Mouse (Mus musculus) cerebellum, postnatal 36 days (tissue): ENCODE data around the gene Gm42715.
"Not testable (repeated sequence)": the region's sequence is repeated elsewhere in the genome, so short reads cannot be mapped to it uniquely, and the experiment has no call there.

Source experiments
- DNase-seq, 2 experiments: peaks; one replicate each; pipeline ENCODE4 v3.0.0; 2021 to 2022; ENCODE audit warnings: mixed read lengths in 2 of 2

The Gm42715 gene

DNA sequence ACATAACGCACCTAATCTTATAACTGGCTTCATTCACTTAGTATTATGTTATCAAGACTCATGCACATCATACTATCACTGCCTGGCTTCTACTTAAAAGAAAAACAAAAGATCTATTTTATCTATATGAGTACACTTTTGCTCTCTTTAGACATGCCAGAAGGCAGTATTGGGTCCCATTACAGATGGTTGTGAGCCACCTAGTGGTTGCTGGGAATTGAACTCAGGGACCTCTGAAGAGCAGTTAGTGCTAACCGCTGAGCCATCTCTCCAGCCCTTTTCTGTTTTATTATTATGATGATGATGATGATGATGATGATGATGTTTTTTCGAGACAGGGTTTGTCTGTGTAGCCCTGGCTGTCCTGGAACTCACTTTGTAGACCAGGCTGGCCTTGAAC is 21.0 kb upstream of the Gm42715 start:
- DNase-seq = peak; percentile 51 to 56

DNA sequence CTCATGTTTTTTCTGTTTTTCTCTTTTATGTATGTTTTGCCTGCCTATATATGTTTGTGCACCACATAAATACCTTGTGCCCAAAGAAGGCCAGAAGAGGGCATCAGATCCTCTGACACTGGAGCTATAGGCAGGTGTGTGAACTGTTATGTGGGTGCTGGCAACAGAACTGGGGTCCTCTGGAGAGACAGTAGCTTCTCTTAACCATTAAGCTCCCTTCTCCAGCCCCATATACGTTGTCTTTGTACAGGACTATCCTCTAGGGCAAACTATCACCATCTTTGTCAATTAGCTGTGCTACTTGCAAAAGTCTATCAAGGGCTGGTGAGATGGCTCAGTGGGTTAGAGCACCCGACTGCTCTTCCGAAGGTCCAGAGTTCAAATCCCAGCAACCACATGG is 11.1 kb upstream of the Gm42715 start:
- DNase-seq = no peak

DNA sequence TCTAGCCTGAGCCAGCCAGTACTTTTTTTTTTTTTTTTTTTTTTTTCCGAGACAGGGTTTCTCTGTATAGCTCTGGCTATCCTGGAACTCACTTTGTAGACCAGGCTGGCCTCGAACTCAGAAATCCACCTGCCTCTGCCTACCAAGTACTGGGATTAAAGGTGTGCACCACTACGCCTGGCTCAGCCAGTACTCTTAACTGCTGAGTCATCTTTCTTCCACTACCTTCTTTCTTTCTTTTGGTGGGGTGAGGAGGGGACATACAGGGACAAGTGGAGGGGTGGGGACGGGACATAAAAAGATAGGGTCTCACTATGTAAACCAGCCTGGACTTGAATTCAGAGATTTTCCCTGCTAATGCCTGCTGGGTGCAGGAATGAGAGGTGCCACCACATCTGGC is 9.6 kb upstream of the Gm42715 start:
- not testable (repeated sequence) for DNase-seq

DNA sequence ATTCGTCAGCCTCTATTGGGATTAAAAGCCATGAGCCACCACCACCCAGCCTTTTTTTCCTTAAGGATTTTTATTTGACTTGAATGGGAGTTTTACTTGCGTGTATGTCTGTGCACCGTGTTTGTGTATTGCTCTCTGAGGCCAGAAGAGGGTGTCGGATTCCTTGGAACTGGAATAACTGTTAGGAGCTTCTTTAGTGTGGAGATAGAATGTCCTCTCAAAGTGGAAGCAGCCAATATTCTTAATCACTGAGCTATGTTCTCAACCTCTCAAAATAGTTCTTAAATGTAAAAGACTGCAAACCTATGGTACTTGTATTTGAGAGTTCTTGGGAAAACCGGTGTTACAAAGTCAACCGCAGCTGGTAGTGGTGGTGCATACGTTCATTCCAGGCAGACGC is 8.1 kb upstream of the Gm42715 start:
- peak in 1 of 2 experiments; percentile 29 for DNase-seq

DNA sequence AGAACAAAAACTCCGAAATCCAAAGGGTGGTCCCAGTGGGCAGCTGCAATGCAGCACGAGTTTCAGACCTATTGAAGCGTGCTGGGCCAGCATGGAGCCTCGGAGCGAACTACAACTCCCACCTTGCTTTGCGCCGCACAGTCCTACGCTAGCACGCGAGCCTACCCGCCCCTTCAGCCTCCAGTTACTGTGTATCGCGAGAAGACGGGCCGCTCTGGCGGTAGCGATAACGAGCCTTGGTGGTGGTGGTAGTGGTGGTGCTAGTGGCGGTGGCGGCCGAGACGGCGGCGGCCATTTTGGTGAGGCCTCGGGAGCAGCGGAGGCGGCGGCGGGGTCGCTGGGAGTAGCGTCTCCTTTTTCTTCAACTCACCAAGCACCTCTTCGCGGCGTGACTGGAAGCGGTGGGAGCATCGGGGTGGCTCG is 7.6 kb upstream of the Gm42715 start, which contains the start of gene Srcap:
Gene Srcap, plus strand, starts transcription at position 176 of the 423 bp plus-strand sequence.
- peak; percentile 94 for DNase-seq

DNA sequence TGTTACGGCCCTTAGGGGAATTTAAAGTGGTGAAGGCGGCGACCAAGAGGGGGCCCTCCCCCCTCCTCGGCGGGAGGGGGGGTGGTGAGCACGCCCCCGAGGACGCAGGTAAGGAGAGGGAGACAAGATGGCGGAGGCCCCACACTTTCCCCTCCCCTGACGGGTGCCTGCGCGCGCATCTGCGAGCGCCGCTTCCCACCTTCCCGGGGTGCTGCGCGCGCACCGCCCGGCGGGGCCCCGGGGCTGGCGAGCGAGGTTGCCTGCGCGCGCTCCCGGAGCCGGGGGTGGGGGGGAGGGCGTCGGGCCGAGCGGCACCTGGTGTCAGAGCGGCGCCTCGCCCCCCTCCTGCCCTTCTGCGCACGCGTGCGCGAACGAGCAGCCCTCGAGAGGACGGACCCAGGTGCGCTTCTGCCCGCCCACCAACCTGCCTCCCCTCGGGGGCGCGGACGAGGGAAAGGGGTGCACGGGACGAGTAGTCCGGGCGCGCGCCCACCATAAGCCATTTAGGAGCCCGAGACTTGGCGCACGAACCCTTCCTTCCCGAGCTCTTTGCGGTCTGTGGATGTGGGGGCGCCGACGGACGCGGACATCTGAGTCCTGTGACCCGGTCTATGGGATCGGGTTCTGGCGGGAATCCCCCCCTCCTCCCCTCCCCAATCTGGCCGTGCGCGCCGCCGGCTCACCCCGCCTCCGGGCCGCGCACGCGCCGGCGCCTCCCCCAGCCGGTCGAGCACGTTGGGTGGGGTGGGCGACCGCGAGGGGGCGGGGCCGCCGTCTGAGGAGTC is 7.0 kb upstream of the Gm42715 start:
- peak; percentile 77 to 89 for DNase-seq

DNA sequence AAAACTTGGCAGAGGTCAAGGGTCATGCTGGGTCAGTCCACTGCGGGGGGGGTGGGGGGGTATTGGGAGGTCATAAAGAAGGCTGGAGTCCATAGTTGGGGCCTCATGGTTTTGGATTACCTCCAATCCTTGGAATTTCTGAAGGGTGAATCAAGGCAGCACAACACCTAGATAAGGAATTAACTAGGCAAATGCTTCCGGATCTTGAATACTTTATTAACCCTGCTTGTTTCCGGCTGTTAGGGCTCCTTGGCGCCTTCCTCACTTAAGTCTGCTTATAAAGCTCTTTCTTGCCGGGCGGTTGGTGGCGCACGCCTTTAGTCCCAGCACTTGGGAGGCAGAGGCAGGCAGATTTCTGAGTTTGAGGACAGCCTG is 6.4 kb upstream of the Gm42715 start:
- DNase-seq = peak in 1 of 2 experiments; percentile 24

DNA sequence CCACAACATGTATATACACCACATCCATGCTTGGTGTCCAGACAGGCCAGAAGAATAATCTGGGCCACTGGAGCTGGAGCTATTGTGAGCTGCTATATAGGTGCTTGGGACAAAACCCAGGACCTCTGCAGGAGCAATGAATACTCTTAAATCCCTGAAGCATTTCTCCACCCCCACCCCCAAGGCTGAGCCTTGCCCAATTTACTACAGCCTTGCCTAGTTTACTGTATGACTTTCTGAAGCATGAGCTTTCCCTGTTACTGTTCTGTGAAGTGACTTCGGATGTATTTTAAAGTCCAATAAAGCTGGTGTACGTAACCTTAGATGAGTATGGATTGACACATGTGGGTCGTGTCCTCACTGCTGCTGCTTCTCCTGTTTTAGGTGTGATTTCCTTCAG is 5.6 kb upstream of the Gm42715 start:
- DNase-seq = no peak

DNA sequence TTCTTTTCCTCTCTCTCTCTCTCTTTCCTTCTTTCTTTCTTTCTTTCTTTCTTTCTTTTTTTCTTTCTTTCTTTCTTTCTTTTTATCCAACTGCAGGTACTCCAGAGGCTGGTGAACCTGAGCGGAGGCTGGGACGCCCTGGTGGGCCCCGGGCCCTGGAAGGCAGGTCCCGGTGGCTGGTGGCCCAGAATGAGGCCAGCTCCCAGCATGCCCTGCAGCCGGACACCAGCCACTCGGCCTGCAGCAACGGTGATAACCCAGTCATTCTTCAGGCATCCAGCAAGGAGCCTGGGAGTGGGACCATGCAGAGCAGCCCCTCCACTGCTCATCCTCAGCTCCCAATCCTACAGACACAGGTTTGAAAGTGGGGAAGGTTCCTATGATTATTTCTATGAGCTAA is 3.5 kb upstream of the Gm42715 start:
- peak; percentile 40 to 60 for DNase-seq

DNA sequence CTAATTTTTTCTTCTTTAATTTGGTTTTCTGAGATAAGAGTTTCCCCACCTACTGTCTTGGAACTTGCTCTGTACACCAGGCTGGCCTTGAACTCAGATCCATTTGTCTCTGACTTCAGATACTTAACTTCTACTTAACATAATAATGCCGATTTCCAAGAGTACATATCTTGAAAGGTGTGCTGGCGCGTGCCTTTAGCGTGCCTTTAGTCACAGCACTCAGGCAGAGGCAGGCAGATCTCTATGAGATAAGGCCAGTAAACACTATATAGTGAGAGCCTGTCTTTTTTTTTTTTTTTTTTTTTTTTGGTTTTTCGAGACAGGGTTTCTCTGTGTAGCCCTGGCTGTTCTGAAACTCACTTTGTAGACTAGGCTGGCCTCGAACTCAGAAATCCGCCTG is 3.0 kb upstream of the Gm42715 start:
- DNase-seq = no peak

DNA sequence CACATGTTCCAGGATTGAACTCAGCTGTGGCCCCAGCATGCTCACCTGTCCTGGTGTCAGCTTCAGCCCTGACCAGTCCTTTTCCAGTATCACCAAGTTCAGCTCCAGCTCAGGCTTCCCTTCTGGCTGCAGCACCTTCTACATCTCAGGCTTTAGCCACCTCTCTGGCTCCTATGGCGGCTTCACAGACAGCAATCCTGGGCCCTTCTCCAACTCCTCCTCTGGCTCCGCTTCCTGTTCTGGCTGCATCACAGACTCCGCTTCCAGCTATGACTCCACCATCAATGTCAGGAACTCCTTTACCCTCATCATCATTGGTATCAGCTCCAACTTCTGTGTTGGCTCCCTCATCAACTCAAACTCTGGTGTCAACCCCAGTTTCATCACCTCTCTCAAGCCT is 22.3 kb downstream of the Gm42715 start:
- peak; percentile 46 to 47 for DNase-seq

DNA sequence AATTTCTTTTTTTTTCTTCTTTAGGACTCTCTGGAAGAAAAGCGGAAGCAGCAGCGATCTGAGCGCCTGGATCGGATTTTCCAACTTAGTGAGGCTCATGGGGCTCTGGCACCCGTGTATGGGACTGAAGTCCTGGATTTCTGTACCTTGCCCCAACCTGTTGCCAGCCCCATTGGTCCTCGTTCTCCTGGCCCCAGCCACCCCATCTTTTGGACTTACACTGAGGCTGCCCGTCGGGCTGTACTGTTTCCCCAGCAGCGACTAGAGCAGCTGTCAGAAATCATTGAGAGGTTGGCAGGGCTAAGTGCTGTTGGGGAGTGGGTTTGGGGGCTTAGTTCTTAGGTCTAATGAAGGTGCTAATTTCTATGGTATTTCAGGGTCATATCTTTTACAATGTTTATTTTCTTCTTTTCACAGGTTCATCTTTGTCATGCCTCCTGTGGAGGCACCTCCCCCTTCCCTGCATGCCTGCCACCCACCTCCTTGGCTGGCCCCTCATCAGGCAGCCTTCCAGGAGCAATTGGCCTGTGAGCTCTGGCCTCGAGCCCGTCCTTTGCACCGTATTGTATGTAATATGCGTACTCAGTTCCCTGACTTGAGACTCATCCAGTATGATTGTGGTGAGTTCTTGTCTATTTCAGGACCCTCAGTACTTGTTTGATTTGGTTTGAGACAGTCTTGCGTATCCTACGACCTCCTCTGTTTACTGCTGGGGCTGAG is 29.9 kb downstream of the Gm42715 start:
- peak; percentile 85 to 87 for DNase-seq

DNA sequence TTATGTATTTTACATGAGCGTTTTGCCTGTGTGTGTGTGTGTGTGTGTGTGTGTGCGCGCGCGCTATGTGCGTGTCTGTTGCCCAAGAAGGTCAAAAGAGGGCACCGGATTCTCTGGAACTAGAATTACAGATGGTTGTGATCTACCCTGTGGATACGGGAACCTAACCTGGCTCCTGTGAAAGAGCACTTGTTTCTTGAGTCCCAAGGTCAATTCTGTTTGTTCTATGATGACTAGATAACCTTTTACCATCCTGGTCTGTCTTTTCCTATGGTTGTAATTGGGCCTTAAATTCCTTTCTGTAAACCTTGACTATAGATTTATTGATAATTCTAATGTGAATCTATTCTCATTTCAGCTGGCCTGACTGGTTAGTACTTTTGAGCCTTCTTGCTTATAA is 32.2 kb downstream of the Gm42715 start:
- DNase-seq = no peak

DNA sequence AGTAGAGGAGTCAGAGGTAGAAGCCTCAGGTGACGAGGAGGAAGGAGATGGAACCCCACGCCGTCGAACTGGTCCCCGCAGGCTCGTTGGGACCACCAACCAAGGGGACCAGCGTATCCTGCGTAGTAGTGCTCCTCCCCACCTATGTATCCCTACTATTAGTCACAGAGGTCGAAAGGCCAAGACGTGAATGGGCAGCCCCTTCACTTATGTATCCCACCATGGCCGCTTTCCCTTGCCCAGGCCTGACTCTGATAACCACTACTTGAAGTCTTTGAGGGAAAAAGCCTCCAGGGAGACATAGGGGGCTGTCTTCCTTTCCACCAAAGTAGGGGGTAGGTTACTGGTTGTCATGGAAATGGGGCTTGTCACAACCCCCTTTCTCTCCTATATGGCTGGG is 41.2 kb downstream of the Gm42715 start:
- no peak for DNase-seq

DNA sequence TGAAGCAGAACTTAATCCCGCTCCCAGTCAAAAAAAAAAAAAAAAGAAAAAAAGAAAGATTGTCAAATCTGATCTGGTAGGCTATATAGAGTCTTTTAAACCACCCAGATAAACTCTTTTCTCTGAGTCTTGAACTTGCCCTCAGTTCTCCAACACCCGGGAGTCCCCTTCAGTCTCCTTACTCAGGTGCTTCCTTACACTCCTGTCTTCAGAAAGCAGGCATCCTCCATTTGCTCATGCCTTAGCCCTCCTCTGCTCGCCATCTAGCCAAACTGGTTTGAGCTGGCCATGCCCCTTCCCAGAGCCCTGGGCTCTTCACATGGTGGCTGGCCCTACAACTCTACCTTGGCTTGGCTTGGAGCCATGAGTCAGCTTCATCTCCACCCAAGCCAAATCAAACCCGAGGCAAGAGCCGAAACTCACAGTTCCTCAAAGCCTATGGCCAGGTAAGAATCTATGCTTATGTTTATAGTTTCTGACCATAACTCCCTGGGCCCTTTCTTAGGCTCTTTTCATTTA is 42.0 kb downstream of the Gm42715 start, which contains the start of gene Tmem265:
Gene Tmem265, plus strand, starts transcription at position 51 of the 519 bp plus-strand sequence.
- peak in 1 of 2 experiments; percentile 36 for DNase-seq

DNA sequence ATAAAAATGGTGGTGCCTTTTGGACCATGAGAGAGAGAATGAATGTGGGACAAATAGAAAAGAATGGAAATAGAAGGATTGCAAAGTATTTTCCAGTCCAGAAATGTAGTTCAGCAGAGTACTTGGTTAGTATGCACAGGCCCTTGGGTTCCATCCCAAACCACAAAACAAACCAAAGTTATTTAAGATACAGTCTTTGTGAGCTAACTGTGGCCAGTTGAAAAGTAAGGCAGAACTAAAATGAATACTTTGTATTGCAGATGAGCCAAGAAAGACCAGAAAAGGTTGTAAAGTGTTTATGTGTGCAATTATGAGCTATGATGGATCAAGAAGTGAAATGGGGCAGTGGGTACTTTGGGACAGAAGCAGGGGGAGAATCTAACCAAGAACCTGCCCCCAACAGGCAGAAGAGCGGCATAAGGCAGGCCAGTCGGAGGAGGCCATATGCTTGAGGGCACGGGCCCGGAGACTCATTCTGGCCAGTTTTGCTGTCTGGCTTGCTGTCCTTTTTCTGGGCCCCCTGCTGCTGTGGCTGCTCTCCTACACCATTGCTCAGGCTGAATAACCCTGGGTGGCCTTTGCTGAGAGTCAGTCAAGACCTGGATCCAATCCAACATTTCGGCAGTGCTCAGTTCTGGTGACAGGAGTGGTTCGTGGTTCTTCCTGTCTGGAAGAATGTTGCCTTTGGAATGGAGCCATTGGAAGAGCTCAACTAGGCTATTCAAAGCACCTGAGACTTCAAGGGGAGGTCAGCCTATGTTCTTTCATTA is 45.2 kb downstream of the Gm42715 start:
- peak; percentile 95 to 96 for DNase-seq

DNA sequence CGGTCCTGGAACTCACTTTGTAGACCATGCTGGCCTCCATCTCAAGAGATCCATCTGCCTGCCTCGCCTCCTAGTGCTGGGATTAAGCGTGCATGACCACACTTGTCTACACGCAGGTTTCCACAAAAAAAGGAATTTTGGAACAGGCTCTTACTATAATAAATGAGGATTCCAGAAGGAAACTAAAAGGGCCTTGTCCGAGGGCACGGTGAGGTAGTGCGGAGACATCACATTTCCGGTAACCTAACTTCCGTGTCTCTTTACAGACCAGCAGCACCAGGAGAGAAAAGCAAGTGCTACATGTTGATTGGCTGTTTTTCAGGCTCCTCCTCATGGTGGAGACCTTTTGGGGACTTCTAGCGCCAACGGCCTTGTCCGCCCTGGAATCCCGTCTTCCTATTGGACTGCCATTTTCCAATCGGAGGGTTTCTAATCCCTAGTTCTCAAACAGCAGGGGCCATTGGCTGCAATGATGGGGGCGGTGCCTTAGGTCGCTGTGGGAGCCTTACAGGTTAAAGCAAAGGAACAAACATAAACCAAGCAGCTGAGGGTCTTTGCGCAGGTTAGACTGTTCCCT is 53.6 kb downstream of the Gm42715 start, which contains the start of gene Phkg2:
Gene Phkg2, plus strand, starts transcription at position 446 of the 577 bp plus-strand sequence.
- DNase-seq = peak; percentile 87 to 88

DNA sequence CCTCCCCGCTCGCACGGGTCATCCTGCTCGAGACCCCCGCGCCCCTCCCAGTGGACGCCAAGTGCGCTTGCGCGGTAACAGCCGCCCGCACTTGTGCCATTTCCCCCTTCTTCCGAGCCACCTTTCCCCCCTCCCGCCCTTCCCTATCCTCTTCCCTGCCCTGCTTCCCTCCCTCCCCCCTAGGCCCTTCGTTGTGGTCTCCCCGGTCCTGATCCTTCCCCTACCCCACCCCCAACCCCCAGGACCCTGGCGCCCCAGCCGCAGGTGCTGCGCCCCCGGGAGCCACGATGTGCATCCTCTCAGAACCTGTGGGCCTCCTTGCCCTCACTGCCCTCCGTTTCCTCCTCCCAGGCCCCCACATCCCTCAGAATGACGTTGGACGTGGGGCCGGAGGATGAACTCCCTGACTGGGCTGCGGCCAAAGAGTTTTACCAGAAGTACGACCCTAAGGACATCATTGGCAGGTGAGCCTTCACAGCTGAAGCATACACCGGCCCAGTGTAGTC is 54.2 kb downstream of the Gm42715 start:
- peak; percentile 32 to 40 for DNase-seq

DNA sequence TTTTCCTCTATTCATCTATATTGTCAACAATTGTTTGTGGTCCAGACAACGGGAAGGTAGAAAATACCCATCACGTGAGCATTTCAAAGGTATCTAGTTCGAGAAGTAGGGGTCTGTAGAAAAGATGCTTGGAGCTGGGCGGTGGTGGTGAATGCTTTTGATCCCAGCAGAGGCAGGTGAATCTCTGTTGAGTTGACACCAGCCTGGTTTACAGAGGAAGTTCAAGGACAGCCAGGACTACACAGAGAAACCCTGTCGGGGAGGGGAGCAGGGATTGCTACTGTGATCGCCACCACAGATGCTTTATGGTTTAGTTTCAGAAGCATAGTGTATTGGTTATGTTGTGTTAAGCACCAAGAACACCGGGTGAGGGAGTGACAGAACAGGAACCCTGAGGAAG is 54.7 kb downstream of the Gm42715 start:
- DNase-seq = no peak

DNA sequence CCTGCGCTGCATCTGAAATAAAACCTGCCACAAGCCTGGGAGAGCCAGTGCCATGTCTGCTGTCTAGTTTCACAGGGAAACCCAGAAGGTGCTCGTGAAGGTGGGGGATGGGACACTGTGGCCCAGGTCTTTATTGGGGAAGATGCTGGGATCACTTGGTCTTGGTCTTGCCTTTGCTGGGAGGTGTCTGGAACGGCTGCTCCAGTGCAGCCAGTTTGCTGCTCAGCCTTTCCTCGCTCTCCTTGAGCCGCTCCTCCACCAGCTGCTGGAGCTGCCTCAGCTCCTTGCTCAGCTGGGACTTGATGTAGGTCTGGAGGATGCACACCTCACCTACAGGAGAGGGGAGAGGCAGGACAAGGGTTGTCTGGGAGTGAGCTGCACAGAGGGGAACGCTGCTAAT is 63.9 kb downstream of the Gm42715 start:
- no peak for DNase-seq

DNA sequence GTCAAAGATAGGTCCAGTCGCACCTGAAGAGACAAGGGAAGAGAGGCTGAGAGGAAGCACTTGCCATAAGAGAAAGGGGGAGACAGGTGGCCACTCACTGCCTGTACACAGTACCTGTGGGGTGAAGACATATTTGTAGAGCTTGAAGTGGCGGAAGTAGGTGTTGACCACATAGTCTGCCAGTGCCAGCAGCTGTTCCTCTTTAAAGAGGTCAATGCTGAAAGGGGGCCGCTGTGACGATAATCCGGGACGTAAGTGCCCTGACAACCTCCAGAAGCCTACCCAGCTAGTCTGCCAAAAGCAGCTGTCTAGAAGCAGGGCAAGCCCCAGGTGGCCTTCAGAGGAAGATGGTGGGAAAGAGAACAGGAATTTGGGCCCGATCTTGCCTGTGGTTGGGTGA is 65.6 kb downstream of the Gm42715 start:
- DNase-seq = no peak

DNA sequence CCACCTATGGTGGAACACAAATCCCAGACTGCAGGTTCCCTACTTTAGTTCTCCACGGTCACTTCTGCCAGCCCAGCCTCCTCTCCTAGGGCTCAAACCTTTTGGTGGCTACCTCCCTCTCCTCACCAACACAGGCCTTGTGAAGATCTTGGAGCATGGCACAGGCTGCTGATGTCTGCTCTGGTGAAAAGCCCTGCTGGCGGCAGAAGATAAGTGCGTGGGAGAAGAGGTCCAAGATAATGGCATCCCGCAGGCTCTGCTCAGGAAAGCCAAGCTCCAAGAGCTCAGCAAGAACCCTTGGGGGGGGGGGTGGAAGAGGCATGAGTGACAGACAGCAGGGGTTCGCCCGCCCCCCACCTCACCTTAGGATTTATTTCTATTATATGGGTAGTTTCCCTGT is 66.8 kb downstream of the Gm42715 start:
- DNase-seq = no peak
